Mouse (Mus musculus): Measurements from ENCODE around the gene Csf3.

Csf3 gene

GRCm38 (mm10) chr11:98749716-98750115 is 48.7 kb downstream of the Csf3 start:
- peak in 1 of 2 experiments; percentile 43 for DNase-seq

GRCm38 (mm10) chr11:98750351-98751201 is 49.5 kb downstream of the Csf3 start:
- DNase-seq = peak; percentile 87 to 91

DNA sequence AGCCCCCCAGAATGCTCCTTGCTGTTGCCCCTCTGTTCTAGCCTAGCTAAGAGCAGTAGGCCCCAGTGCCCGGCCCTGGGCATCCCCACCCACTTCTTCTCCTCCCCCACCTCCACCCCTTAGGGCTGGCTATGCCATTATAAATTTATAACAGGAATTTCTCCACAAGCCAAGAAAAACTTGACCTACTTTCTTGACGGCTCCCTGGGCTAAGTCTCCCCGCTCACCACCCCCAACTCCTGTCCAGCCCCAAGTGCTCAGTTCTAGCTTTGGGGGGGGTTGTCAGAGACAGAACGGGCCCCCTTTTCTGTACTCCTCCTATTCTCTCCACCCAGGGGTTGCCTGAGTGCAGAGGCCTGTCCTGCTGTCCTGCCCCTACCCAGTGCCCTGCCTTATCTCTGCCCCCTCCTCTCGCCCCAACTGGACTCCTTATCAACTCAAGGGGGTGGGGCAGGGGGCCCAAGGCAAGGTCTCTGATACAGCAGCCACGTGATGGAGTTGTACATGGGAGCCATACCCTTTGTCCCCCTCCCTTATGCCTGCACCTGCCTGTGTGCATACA is 50.2 kb downstream of the Csf3 start:
- peak; percentile 69 for DNase-seq

DNA sequence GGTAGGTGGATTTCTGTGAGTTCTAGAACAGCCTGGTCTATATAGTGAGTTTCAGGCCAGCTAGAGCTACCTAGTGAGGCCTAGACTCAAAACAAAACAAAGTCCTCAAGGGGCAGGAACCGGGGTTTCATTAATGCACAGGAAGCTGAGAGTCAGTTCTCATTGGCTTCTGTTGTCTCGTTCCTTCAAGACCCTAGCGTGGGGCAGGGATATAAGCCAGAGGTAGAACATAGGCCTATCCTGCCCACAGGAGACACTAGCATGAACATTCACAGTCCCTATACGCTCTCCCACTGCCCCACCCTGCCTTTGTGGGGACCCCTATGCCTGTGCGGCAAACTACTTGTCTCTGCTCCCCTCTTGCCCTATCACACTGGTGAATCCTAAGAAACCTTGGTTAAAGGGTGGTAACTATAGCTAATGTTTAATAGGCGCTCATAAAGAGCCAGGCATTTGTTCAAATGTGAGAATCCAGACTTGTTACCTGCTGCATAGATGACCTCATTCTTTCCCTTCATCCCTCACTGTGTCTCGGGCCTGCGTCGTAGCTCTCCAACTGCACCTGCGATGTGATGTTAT is 51.6 kb downstream of the Csf3 start:
- peak in 1 of 2 experiments; percentile 34 for DNase-seq
